Mouse (Mus musculus) heart, postnatal 0 days (tissue): Measurements from ENCODE around the gene Psmc2. TPM values are rescaled to one million over a fixed set of nuclear protein-coding genes. Genes with fewer than 3 reads are reported as not detected.

Experiments
- ATAC-seq: fragments of 200-750 bp; cut with Nextera tagmentation; 2 replicates; pipeline ENCODE4 v1.8.0; 2017; ENCODE audit warnings: low read depth, moderate number of reproducible peaks, moderate library complexity; ENCODE audit not compliant: insufficient read depth
- DNase-seq: peaks from one replicate; pipeline ENCODE4 v3.0.0-alpha.2; 2016; ENCODE audit warnings: low spot score
- H3K27ac ChIP-seq: fragments of 300-500 bp; sonication (generic); 2 replicates; pipeline ENCODE4 v1.5.1; 2014; ENCODE audit warnings: low read depth, mild to moderate bottlenecking
- H3K27me3 ChIP-seq: fragments of 300-500 bp; sonication (generic); 2 replicates; pipeline ENCODE4 v1.6.1; 2014; ENCODE audit warnings: low read length, mixed read lengths; ENCODE audit not compliant: control insufficient read depth, insufficient read depth
- H3K36me3 ChIP-seq: fragments of 300-500 bp; sonication (generic); replicated peaks from 2 replicates; pipeline ENCODE4 v1.6.1; 2014; ENCODE audit warnings: low read length, mixed read lengths; ENCODE audit not compliant: control insufficient read depth, insufficient read depth
- H3K4me1 ChIP-seq: fragments of 300-500 bp; sonication (generic); 2 replicates; pipeline ENCODE4 v1.6.1; 2014; ENCODE audit warnings: antibody characterized with exemption; ENCODE audit not compliant: control insufficient read depth, insufficient read depth
- H3K4me2 ChIP-seq: fragments of 300-500 bp; sonication (generic); 2 replicates; pipeline ENCODE4 v1.6.1; 2014; ENCODE audit warnings: low read depth, mild to moderate bottlenecking, low read length, moderate library complexity
- H3K4me3 ChIP-seq: fragments of 300-500 bp; sonication (generic); 2 replicates; pipeline ENCODE4 v1.5.1; 2014; ENCODE audit warnings: low read depth, low read length
- H3K9ac ChIP-seq: fragments of 300-500 bp; sonication (generic); replicated peaks from 2 replicates; pipeline ENCODE4 v1.6.1; 2014; ENCODE audit warnings: low read depth, low read length, mixed read lengths
- H3K9me3 ChIP-seq: fragments of 300-500 bp; sonication (generic); replicated peaks from 2 replicates; pipeline ENCODE4 v1.6.1; 2016; ENCODE audit warnings: low read length; ENCODE audit not compliant: control insufficient read depth
- CTCF ChIP-seq: IDR thresholded peaks from 2 replicates; pipeline ENCODE4 v1.5.1; 2016; ENCODE audit warnings: antibody characterized with exemption, control low read depth, low read depth
- EP300 ChIP-seq: IDR thresholded peaks from 2 replicates; pipeline ENCODE4 v1.6.1; 2016; ENCODE audit warnings: antibody characterized with exemption, low read depth
- WGBS: fragments of 180-500 bp; shearing (Covaris S2); extraction: QIAGEN DNeasy Blood & Tissue Kit; methylation state at CpG from one replicate; pipeline ENCODE4 v1.1.7; 2014; 5-methylcytosine and 5-hydroxymethylcytosine counted together
- polyA plus RNA-seq: library from polyadenylated mRNA; unstranded; fragments of >200 nt; fragmentation: Nextera tagmentation; extraction: Ambion mirVana; gene quantifications from 2 replicates; pipeline ENCODE4 v1.2.1, GENCODE M21; 2015
- total RNA-seq: library from RNA; depleted of rRNA; stranded (reverse); fragments of >200 nt; gene quantifications from 2 replicates; pipeline ENCODE4 v1.2.3, GENCODE M21; 2014; ENCODE audit warnings: low replicate concordance

Gene Psmc2
- total and polyA plus RNA-seq, 2 experiments from 2014 or later = 32.7 to 152 TPM

- ATAC-seq = no peak
- Histone ChIP-seq H3K9ac (peak overlapping the region; percentile 96), H3K27ac (peak overlapping the region; percentile 92), H3K27me3 (no peaks in the 10 kb centered on the region), H3K4me3 (peak overlapping the region; percentile 92), H3K36me3 (peaks cover 21% of the 10 kb centered on the region; the same call in 1 of the 2 replicates), H3K9me3 (no peaks in the 10 kb centered on the region), H3K4me1 (0 out of 2 replicates have a peak, but pooled peaks cover 10% of the 10 kb centered on the region), H3K4me2 (peak overlapping the region; percentile 93)
- WGBS = 29% methylated on average over 11 of the region's 11 CpGs
- TF ChIP-seq EP300 = no peak
- TF ChIP-seq CTCF = no peak
- DNase-seq = no peak
These were observed 2.4 kb downstream of the Psmc2 start for GRCm38 (mm10) chr5:21787186-21788105.

- TF ChIP-seq CTCF = no peak
- TF ChIP-seq EP300 = no peak
- ATAC-seq (no peak), DNase-seq (no peak)
- 0 out of 2 replicates have a peak, but pooled peaks cover 10% of the 10 kb centered on the region for H3K4me1 ChIP-seq
- H3K9me3 ChIP-seq = no peaks in the 10 kb centered on the region
- 60% methylated on average over 5 of the region's 5 CpGs for WGBS
- H3K9ac ChIP-seq = no peak overlapping the region
- no peak overlapping the region for H3K4me2 ChIP-seq
- H3K27ac ChIP-seq = no peak overlapping the region
- H3K27me3 ChIP-seq = no peaks in the 10 kb centered on the region
- H3K36me3 ChIP-seq = peaks cover 21% of the 10 kb centered on the region; the same call in 1 of the 2 replicates
- H3K4me3 ChIP-seq = no peak overlapping the region
These were observed 4.0 kb downstream of the Psmc2 start for GRCm38 (mm10) chr5:21789061-21789460.

- ATAC-seq (no peak), DNase-seq (no peak)
- peaks cover 42% of the 10 kb centered on the region for H3K36me3 ChIP-seq
- no peak overlapping the region for H3K9ac ChIP-seq
- H3K27me3 ChIP-seq = no peaks in the 10 kb centered on the region
- no peak overlapping the region for H3K27ac ChIP-seq
- TF ChIP-seq CTCF (no peak), EP300 (no peak)
- H3K9me3 ChIP-seq = no peaks in the 10 kb centered on the region
- no peak overlapping the region for H3K4me3 ChIP-seq
- H3K4me2 ChIP-seq = no peak overlapping the region
- 0 out of 2 replicates have a peak, but pooled peaks cover 10% of the 10 kb centered on the region for H3K4me1 ChIP-seq
These were observed 7.1 kb downstream of the Psmc2 start for GRCm38 (mm10) chr5:21792166-21792565.

GRCm38 (mm10) chr5:21802907-21803306 lies 17.8 kb downstream of the Psmc2 start:
- no peak overlapping the region for H3K4me2 ChIP-seq
- DNase-seq = no peak
- H3K27ac ChIP-seq = no peak overlapping the region
- no peaks in the 10 kb centered on the region for H3K9me3 ChIP-seq
- no peak for TF ChIP-seq EP300
- no peak for TF ChIP-seq CTCF
- no peak for ATAC-seq
- no peak overlapping the region for H3K4me3 ChIP-seq
- WGBS = 90% methylated on average over 9 of the region's 9 CpGs
- H3K9ac ChIP-seq = no peak overlapping the region
- H3K27me3 ChIP-seq = no peaks in the 10 kb centered on the region
- H3K36me3 ChIP-seq = peaks cover 58% of the 10 kb centered on the region
- no peaks in the 10 kb centered on the region for H3K4me1 ChIP-seq

- no peak for TF ChIP-seq CTCF
- TF ChIP-seq EP300 = no peak
- no peaks in the 10 kb centered on the region for H3K4me1 ChIP-seq
- no peak for ATAC-seq
- no peak overlapping the region for H3K4me3 ChIP-seq
- H3K4me2 ChIP-seq = no peak overlapping the region
- no peak for DNase-seq
- no peaks in the 10 kb centered on the region for H3K9me3 ChIP-seq
- WGBS = 94% methylated on average over 12 of the region's 12 CpGs
- H3K9ac ChIP-seq = no peak overlapping the region
- H3K27ac ChIP-seq = no peak overlapping the region
- H3K36me3 ChIP-seq = peaks cover 53% of the 10 kb centered on the region
- H3K27me3 ChIP-seq = no peaks in the 10 kb centered on the region
These were observed 18.7 kb downstream of the Psmc2 start for GRCm38 (mm10) chr5:21803691-21804188.
